Mouse (Mus musculus): ENCODE measurements around the gene Ash1l. TPM values are rescaled to one million over a fixed set of nuclear protein-coding genes. Genes with fewer than 3 reads are reported as not detected.

Ash1l gene
- total RNA-seq, 2 experiments from 2014 or later = 18.4 to 29.0 TPM

Other genes with a start within 250 kb of the Ash1l start
- 66.1 and 68.1 TPM in 2 replicates for gene Rit1, start 233.8 kb upstream of the Ash1l start, total RNA-seq (2015)
- gene Rit1, start 233.8 kb upstream of the Ash1l start, total RNA-seq (2017) = 53.4 and 68.6 TPM in 2 replicates
- 0.73 and 2.0 TPM in 2 replicates for gene Syt11, start 175.5 kb upstream of the Ash1l start, total RNA-seq (2015)
- 0.65 and 2.1 TPM in 2 replicates for gene Syt11, start 175.5 kb upstream of the Ash1l start, total RNA-seq (2017)
- gene Gon4l, start 115.4 kb upstream of the Ash1l start, total RNA-seq (2015) = 11.9 and 13.8 TPM in 2 replicates
- 25.4 and 26.1 TPM in 2 replicates for gene Gon4l, start 115.4 kb upstream of the Ash1l start, total RNA-seq (2017)
- gene Msto1, start 36.6 kb upstream of the Ash1l start, total RNA-seq (2015) = 4.8 and 7.5 TPM in 2 replicates
- 9.9 and 16.2 TPM in 2 replicates for gene Msto1, start 36.6 kb upstream of the Ash1l start, total RNA-seq (2017)
- 70.6 and 75.4 TPM in 2 replicates for gene Dap3, start 559 bp downstream of the Ash1l start, total RNA-seq (2015)
- 45.6 and 51.5 TPM in 2 replicates for gene Dap3, start 559 bp downstream of the Ash1l start, total RNA-seq (2017)
- 11.6 and 13.7 TPM in 2 replicates for gene Rusc1, start 142.7 kb downstream of the Ash1l start, total RNA-seq (2015)
- gene Rusc1, start 142.7 kb downstream of the Ash1l start, total RNA-seq (2017) = 11.3 and 11.8 TPM in 2 replicates
- not detected in 2 replicates for gene Gm43738, start 150.5 kb downstream of the Ash1l start, total RNA-seq (2015)
- not detected in 2 replicates for gene Gm43738, start 150.5 kb downstream of the Ash1l start, total RNA-seq (2017)
- gene Fdps, start 151.3 kb downstream of the Ash1l start, total RNA-seq (2015) = 57.3 and 64.0 TPM in 2 replicates
- gene Fdps, start 151.3 kb downstream of the Ash1l start, total RNA-seq (2017) = 132 and 150 TPM in 2 replicates
- 1.2 and 4.0 TPM in 2 replicates for gene Pklr, start 185.5 kb downstream of the Ash1l start, total RNA-seq (2015)
- 1.4 and 8.0 TPM in 2 replicates for gene Pklr, start 185.5 kb downstream of the Ash1l start, total RNA-seq (2017)
- gene Hcn3, start 209.6 kb downstream of the Ash1l start, total RNA-seq (2015) = not detected in 2 replicates
- gene Hcn3, start 209.6 kb downstream of the Ash1l start, total RNA-seq (2017) = not detected in 2 replicates
- gene Clk2, start 214.2 kb downstream of the Ash1l start, total RNA-seq (2015) = 38.1 and 38.4 TPM in 2 replicates
- gene Clk2, start 214.2 kb downstream of the Ash1l start, total RNA-seq (2017) = 47.1 and 48.5 TPM in 2 replicates
- 43.0 and 52.9 TPM in 2 replicates for gene Scamp3, start 226.9 kb downstream of the Ash1l start, total RNA-seq (2015)
- gene Scamp3, start 226.9 kb downstream of the Ash1l start, total RNA-seq (2017) = 17.9 and 18.1 TPM in 2 replicates
- 11.2 and 13.5 TPM in 2 replicates for gene Fam189b, start 232.5 kb downstream of the Ash1l start, total RNA-seq (2015)
- gene Fam189b, start 232.5 kb downstream of the Ash1l start, total RNA-seq (2017) = 3.3 and 5.6 TPM in 2 replicates

Measured in megakaryocyte, adult 5-6 weeks (primary cell).